Mouse (Mus musculus): ENCODE results near the gene 4930583I09Rik. TPM values are rescaled to one million over a fixed set of nuclear protein-coding genes. Genes with fewer than 3 reads are reported as not detected.

4930583I09Rik gene
- polyA plus RNA-seq (2012; rRNA removed), result not detected in 2 replicates

DNA sequence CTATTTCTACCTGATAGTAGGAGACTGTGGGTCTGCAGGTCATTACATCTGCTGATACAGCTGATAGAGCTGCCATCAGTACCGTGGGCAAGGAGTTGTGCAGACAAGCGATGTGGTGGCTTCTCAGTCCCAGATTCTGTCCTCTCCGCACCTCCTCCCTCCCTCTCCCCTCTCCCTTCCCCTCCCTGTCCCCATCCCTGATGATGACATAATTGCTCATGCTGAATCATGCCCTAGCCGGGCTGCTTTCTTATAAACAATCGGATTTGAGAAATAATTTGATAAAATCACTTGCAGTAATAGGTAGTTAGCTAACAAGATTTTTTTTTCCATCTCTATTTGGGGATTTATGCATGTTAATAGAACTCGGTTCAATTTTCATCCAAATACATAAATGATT is at the start of gene 4930583I09Rik:
4930583I09Rik (minus strand) TSS at position 144 of the 400 bp plus-strand sequence.

Other genes starting within 250 kb of the 4930583I09Rik start
- 8.0 and 9.7 TPM in 2 replicates for gene Man2a1, start 235.3 kb downstream of the 4930583I09Rik start, polyA plus RNA-seq (2012; rRNA removed)